Mouse (Mus musculus): ENCODE results near the gene Kdm6a.

Kdm6a gene

GRCm38 (mm10) chrX:18162192-18162857 lies at the start of gene Kdm6a:
Kdm6a (plus strand) TSS chrX:18162575.
- DNase-seq (ENCODE audit: low read depth, low spot score), result peak; percentile 98

DNA sequence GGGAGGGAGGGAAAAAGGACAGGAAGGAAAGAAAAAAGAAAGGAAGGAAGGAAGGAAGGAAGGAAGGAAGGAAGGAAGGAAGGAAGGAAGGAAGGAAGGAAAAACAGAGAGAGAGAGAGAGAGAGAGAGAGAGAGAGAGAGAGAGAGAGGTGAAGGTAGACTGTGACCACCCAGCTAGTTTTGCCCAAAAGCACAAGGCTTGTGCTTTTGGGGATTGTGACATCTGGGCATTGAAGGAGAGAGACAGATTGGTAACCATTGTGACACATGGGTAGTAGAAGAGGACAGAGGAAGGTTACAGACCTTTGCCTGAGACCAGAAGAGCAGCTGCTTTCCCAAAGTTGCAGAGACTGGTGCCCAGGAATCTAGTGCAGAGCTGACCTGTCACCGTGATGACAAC lies 16.8 kb upstream of the Kdm6a start, which contains the start of gene Dusp21:
Gene Dusp21, plus strand, starts transcription at position 301 of the 400 bp plus-strand sequence.
- no peak for DNase-seq (ENCODE audit: low read depth, low spot score)

- DNase-seq (ENCODE audit: low read depth, low spot score), result peak; percentile 11
These were observed 1.5 kb upstream of the Kdm6a start for GRCm38 (mm10) chrX:18160734-18161442.

DNA sequence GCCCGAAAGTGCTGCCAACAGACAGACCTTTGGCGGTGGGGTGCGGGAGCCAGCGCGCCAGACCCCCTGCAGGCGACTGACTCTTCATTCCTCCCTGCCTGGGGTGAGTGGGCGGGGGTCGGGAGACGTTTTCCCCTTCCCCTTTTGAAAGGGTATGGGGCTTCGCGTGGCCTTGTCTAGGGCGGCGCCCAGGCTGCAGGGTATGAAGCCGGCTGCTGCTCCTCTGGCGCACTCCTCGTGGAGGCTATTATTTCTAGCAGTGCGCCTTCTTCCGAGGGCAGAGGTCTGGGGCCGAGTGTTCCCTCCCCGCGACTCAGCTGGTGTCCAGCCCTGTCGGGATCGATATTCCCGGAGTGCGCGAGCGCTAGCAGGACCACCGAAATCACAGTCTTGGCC lies 581 bp upstream of the Kdm6a start:
- no peak for DNase-seq (ENCODE audit: low read depth, low spot score)

GRCm38 (mm10) chrX:18162861-18163731 lies 721 bp downstream of the Kdm6a start:
- DNase-seq (ENCODE audit: low read depth, low spot score), result peak; percentile 5

DNA sequence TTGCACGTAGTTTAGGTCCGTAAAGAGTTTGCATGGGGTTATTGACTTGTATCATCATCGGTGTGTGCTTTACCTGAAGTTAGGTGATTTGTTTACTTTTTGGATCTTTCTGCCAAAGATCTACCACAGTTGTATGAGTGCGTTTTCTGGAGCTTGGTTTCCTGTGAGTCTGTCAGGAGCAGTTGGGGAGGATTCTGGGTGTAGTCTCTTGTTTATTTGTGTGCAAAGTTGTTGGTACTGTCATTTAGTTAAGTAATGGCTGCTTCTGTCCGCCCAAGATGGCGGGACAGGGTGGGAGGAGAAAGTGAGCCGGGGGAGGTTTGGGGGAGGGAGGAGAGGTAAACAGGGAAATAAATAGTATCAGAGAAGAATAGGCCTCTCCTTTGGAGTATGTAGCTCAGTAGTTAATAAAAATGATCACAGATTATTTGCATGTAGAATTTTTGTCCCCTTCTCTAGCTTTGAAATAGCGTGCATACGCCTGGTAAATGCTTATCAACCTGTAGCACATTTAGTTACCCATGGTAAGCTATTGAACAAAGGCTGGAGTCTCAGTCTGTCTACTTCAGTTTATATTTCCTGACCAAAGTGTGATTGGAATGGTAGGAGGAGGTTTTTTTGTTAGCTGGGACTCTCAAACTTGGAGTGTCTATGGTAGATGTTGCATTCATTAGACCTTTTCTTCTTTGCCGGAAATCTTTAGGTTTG lies 1.7 kb downstream of the Kdm6a start:
- peak; percentile 7 for DNase-seq (ENCODE audit: low read depth, low spot score)

DNA sequence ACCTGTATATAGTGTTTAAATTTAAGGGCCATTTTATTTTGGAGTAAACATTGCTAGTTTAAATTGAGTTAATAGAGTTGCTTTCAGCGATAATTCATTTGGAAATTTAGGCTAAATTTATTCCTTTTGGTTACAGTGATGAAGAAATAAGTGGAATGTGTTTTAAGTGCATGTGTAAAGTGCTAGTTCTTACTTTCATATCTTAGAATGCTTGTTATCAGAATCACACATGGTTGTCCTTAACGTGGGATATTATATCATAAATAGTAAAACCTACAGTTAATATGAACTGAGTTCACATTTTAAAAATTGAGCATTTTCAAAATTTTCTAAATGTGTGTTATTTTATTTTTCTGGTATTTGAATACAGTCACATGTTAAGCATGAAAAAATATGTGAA lies 2.7 kb downstream of the Kdm6a start:
- DNase-seq (ENCODE audit: low read depth, low spot score), result no peak

DNA sequence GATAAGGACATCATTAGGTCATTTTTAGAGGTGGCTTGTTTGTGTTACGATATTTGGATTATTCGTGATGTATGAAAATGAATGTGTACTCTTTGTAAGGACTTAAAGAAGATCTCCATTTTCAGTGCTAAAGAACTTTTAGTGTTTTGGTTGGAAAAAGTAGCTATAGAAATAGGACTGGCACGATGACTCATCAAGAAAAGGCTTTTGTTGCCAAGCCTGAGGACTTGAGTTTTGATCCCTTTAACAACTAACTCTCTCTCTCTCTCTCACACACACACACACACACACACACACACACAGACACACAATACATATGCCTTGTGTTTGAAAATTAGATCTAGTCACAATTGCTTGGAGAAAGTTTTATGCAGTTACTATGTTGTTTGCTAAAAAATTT lies 4.6 kb downstream of the Kdm6a start:
- no peak for DNase-seq (ENCODE audit: low read depth, low spot score)

GRCm38 (mm10) chrX:18168940-18169339 lies 6.6 kb downstream of the Kdm6a start:
- no peak for DNase-seq (ENCODE audit: low read depth, low spot score)

DNA sequence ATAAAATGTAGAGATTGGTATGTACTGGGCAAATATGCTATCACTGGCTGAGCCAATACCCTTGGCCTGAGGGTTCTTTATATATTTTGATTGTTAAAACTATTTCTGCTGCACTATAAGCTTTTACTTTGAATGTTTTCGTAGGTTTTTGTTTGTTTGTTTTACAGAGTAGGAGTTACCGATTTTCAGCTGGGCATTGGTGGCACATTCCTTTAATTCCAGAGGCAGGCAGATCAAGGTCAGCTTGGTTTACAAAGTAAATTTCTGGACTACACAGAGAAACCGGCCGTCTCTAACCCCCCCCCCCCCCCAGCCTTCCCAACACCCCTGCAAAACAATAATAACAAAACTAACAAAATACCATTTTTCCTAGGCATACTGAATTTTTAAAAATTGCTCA lies 12.5 kb downstream of the Kdm6a start:
- no peak for DNase-seq (ENCODE audit: low read depth, low spot score)

DNA sequence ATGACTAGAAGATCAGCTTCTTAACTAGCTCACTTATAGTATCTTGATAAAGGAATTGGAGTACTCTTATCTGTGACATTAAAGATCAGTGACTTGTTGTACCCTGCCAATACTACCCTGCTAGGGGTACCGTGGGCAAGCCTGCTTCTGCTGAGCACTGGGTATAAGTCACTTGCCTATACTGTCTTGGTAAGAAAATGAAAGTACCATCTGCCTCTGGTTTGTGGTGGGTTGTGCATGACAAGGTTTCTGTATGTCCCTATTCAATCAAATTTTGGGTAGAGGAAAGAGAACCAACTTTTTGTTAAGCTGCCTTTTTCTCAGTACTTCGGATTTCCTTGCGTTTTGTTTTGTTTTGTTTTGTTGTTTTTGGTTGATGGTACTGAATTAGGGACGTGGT lies 15.4 kb downstream of the Kdm6a start:
- DNase-seq (ENCODE audit: low read depth, low spot score), result no peak

DNA sequence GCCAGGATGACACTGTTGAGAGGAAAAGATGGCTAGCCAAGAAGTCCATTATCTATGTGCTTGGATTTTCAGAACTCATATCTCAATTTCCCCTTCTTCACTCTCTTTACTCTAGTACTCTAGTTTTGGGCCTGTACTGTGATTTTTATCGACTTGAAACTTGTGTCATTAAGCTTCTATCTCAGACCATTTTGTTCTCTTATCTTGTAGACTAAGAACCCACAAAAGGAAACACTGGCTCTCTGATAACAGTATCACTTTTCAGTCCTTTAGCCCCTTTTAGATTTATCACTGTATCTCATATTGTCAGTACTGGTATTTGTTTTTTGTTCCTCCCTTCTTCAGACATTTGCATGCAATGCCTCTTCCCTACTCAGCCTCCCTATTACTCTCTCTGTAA lies 17.1 kb downstream of the Kdm6a start:
- DNase-seq (ENCODE audit: low read depth, low spot score), result no peak

DNA sequence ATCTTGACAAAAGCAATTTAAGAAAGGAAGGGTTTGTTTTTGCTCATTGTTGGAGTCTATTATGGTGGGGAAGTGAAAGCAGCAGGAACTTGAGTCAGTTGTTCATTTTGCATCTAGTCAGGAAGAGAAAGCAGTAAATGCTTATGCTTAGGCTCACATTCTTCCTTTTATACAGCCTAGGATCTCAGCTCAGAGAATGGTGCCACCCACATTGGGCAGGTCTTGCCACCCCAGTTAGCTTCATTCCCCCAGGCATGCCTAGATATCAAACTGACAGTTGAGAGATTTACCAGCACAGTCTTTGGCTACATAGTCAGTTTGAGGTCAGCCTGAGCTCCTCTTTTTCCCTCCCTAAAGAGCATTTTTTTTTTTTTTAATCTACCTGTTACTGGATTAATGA lies 24.8 kb downstream of the Kdm6a start:
- peak; percentile 2 for DNase-seq (ENCODE audit: low read depth, low spot score)

DNA sequence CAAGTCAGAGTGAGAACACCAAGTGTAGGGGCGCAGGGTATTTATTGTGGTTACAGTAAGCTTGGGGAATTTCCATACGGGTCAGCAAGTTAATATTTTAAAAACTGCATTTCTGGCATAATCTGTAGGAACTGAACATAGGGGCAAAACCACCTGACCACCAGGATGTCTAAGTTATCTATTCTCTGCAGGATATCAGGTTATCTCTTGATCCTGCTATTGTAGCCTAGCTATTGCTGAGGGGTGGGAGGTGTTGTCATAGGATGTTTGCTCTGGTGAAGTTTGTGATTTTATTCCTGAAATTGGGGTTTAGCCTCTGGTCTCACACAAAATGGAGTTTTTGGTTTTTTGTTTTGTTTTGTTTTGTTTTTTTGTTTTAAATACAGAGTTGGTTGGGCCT lies 25.9 kb downstream of the Kdm6a start:
- DNase-seq (ENCODE audit: low read depth, low spot score), result no peak

- DNase-seq (ENCODE audit: low read depth, low spot score), result no peak
These were observed 77.2 kb downstream of the Kdm6a start for GRCm38 (mm10) chrX:18239572-18239971.

GRCm38 (mm10) chrX:18250621-18251020 lies 88.2 kb downstream of the Kdm6a start:
- no peak for DNase-seq (ENCODE audit: low read depth, low spot score)

DNA sequence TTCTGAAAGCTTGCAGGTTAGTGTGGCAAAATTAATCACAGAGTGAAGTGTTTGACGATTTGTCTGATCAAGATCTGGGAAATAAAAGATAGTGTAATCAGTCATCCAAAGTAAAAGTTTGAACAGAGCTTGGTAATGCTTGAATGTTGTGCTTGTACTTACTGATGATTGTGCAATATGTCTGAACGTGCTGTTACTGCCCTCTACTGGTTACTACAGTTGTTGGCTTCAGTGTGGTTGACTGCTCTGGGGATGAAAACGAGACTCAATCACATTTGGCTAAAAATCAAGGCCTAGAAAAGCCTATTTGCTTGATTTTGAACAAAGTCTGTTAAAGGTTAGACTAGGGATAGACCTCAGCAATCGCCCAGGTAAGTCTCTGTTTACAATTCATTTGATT lies 92.4 kb downstream of the Kdm6a start:
- DNase-seq (ENCODE audit: low read depth, low spot score), result peak; percentile 18

DNA sequence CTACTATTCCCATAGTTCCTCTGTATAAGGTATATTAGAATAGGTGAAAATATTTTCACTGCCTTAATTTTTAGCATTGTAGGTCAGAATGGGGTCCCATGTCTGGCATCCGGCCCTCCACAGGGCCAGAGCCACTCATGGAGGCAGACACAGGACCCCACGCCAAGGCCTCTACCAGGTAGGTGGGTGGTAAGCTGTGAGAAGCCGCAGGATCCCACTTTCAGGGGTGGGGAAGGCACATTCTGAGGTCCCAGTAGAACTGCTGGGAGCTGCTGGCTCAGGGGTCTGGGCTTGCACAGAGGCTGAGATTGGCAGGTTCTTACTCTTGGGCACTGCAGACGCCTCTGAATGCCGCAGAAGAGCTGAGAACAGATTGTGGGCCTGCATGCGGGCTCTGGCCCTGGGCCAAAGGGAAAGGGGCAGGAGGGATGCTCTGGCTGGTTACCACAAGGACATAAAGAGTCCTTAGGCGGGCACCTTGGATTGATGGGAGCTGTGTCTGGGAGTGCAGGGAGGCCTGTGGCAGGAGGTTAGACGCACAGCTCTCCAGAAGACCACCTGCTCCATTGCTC lies 95.9 kb downstream of the Kdm6a start:
- DNase-seq (ENCODE audit: low read depth, low spot score), result no peak

DNA sequence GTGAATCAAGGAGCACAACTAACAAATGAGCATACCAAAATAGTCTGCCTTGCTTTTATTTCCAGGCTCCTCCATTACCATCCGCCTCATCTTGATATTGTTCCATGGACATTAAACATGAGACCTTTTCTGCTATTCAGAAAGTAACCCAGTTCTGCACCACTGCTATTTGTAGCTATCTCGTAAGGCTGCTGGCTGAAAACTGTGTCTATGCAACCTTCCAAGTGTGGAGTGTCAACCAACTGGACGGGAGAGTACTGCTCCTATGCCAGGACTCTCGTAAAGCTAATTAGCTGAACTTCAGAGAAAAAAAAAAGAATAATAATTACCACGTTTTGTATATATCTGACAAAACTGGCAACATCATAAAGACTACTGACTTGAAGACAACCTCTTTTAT lies 116.2 kb downstream of the Kdm6a start:
- peak; percentile 32 for DNase-seq (ENCODE audit: low read depth, low spot score)

GRCm38 (mm10) chrX:18280134-18280533 lies 117.8 kb downstream of the Kdm6a start:
- DNase-seq (ENCODE audit: low read depth, low spot score), result no peak
